Mouse (Mus musculus) kidney, adult 18-20 months (tissue): ENCODE results near the gene Rab3c.
A peak's percentile ranks its signal among the peaks of the same experiment; 100 is the strongest.

Experiments
- DNase-seq: peaks from one replicate; pipeline ENCODE4 v3.0.0; 2021

The Rab3c gene

GRCm38 (mm10) chr13:110018941-110019743 lies 261.7 kb downstream of the Rab3c start:
- DNase-seq = peak; percentile 9

GRCm38 (mm10) chr13:110018431-110018901 lies 262.3 kb downstream of the Rab3c start:
- DNase-seq = peak; percentile 83

DNA sequence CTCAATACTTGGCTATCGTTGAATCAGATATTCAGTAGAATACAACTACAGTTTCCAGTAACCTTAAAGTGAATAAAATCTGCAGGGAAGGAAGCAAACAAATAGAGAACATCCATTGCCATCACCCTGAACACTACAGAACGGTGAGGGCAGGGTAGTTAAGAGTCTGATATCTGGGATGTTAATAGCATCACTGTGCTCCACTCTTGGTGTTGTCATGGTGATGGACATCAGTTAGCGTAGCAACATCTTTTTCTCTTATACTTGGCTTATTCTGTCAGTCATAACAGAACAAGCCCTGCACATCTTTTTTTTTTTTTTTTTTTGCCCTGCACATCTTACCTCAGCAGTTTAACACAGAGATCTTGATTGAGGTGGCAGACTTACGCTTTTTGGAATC lies 268.8 kb downstream of the Rab3c start:
- DNase-seq = no peak

DNA sequence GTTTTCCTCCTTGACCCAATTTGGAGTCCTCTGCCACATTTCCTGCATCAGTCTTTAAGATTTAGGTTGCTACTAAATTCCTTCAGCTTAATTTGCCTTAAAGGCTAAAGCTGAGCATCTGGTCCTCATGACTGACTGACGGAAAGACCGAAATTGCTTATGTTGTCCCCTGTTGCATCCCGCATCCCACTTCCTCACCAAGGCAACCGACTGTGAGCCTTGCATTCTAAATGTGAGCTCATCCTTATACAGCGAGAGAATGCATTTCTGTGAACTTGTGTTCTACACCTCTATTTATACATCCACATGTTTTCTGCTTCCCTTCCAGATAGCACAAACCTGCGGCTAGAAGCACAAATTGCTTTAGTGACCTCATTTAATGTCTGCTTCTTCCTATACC lies 269.9 kb downstream of the Rab3c start:
- no peak for DNase-seq

GRCm38 (mm10) chr13:110008539-110008938 lies 272.3 kb downstream of the Rab3c start:
- no peak for DNase-seq

GRCm38 (mm10) chr13:110006106-110006781 lies 274.6 kb downstream of the Rab3c start:
- no peak for DNase-seq
